Mouse (Mus musculus) urinary bladder, postnatal 4 days (tissue): ENCODE results near the gene Ywhag.
A peak's percentile ranks its signal among the peaks of the same experiment; 100 is the strongest.

Experiments
- DNase-seq, 2 experiments: peaks; one replicate each; pipeline ENCODE4 v3.0.0; 2021 to 2022; ENCODE audit warnings: low spot score in 2 of 2

Gene Ywhag

DNA sequence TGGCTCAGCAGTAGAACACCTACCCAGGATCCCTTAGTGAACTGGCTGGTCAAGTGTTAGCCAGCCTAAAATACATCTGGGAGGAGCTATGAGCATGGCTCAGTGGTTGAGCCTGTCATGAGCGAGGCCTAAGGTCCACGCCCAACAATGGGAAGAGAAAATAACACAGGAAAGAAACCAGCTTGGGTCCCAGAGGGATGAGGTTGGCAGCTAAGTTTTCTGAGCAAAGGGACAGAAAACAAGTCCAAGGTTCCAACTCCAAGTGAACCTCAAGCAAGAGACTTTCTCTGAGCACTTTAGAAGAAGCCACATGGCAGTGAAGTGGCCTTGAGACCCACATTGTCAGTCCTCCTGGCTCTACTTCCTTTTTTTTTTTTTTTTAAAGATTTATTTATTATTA, 17.2 kb upstream of the Ywhag start:
- DNase-seq, result no peak

DNA sequence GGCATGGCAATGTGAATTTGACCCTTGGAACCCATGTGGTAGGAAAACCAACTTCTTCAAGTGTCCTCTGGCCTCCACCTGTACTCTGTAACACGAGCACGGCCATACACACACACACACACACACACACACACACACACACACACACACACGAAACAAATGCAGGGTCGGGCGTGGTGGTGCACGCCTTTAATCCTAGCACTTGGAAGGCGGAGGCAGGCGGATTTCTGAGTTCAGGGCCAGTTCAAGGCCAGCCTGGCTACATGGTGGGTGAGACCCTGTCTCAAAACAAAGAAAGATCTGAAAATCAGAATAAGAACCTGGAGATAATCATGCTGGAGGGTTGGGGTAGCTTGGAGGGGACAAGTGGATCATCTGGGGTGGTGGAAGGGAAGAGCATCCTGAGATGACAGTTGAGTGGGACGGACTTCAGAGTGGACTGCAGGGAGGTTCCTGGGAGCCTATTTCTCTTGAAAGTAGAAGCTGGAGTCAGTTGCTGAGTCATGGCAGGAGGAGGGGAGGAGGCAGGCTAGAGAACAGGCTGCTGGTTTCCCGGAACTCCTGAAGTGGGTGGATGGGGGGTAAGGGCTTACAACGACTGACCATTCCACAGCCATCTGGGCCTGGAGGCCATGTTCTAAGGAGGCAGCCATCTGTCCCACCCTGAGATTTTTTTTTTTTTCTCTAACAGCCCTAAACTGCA, 16.4 kb upstream of the Ywhag start:
- DNase-seq, result no peak

DNA sequence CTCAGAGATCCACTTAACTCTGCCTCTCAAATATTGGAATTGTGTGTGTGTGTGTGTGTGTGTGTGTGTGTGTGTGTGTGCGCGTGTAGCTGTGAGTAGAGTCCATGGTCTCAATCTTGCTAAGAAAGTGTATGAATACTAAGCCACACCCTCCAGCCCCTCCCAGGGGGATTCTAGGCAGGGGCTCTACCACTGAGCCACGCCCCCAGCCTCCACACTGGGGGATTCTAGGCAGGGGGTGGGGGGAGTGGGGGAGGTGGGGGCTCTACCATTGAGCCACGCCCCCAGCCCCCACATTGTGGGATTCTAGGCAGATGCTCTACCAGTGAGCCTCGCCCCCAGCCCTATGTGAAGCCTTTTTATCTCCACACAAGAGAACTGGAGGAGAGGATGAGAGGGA, 12.2 kb upstream of the Ywhag start:
- DNase-seq, result no peak

DNA sequence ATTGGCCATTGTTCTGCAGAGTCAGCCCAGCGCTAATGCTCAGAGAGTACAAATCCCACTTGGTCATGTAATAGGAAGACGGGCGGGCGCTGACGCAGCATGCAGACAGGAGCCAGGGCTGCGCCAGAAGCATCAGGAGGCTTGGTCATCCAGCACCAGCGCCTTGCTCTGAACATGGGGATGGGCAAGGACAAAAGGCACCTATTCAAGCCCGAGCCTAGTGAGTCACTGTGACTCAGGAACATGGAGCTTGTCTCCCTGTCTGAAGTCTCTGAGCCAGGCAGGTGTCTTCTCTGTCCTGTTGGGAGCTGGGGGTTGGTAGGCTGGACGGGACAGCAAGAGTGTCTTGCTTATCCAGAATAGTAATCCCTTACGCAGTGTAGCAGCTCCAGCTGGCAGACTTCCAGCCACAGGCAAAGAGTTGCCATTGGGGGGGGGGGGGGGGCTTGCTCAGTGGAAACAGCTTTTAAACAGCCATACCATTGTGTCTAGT, 11.5 kb upstream of the Ywhag start:
- no peak for DNase-seq

DNA sequence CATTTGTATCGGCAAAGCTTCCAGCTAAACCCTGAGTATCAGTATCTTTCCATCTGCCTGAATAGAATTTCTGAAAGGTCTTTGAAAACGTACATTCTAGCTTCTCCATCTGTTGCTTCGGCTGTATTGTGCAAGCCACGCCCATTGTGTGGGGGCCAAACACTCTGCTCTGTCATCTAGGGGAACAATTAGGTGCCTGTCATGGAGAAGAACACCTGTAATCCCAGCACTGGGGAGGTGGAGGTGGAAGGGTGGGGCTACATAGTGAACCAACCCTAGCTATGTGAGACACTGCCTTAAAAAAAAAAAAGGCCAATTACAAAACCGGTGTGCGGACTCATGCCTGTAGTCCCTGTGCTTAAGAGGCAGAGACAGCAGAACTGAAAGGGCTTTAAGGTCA, 8.3 kb upstream of the Ywhag start:
- no peak for DNase-seq

DNA sequence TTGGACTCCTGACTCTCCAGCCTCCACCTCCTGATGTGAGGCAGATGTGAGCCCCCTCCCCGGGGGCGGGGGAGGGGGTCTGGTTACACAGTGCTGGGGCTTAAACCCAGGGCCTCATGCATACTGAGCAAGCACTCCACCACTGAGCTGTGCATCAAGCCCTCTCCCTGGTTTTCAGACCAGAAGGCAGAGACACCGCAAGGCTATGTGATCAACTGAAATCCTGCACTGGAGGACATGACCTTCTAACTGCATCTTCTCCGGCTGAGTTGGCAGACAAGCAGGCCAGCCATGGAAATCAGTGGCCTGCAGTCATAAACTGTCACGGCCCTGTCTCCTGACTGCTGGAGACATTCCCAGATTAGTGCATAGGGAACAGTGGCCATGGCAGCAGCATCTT, 6.2 kb upstream of the Ywhag start:
- DNase-seq, result no peak

DNA sequence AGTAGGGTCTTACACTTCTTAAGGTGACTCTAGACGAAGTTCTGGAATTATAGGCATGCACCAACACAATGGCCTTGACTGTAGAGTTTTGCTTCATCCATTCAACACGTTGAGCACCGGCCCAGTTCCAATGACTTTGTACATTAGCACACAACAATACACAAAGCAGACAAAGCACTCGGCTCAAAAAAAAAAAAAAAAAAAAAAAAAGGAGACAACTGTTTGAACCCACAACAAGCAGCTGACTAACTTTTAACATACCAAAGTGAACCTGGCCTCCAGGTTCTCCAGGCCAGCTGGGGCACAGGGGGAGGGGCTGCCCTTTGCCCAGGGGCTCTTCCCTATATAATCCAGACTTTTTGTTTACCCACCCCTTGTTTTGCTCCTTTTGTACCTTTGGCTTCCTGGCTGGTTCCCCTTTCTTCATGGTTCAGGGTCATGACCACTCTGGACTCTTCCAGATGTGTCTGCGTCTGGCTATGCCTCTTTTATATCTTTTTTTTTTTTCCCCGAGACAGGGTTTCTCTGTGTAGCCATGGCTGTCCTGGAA, 1.3 kb upstream of the Ywhag start:
- no peak for DNase-seq

DNA sequence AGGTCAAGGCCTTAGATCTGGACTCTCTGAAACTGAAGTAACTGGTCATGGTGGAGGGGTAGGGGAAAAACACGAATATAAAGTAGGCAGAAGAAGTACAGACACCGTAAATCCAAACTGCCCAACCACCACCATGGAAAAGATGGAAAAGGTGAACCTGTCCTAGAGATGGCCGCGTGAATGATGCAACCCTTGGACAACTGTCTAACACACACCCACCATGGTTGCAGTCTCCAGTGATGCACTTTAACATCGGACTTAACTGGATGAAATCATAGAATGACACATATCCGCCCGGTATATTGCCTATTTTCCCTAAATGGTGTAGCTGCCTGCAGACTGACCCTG, 734 bp upstream of the Ywhag start:
- no peak for DNase-seq

DNA sequence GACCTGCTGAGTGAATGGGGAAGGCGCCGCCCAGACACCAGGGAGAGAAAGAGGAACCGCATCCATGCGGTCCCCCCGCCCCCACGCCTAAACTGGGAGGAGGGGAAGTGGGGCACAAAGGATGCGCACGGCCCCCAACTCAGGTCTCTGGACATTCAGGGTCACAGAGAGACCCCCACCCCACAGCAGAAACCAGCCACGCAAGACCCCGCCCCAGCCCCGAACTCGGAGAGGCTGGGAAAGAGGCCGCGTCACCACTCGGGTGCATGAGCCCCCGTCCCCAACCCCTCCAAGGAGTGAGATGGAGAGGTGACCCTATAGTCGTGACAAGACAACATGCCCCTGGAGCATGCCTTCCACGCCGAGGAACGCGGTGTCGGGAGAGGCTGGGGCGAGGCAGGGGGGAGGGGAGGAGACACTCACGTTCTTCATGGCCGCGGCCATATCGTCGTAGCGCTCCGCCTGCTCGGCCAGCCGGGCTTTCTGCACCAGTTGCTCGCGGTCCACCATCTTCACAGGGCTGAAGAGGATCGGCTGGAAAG, 445 bp downstream of the Ywhag start:
- DNase-seq, result peak; percentile 55 to 73

DNA sequence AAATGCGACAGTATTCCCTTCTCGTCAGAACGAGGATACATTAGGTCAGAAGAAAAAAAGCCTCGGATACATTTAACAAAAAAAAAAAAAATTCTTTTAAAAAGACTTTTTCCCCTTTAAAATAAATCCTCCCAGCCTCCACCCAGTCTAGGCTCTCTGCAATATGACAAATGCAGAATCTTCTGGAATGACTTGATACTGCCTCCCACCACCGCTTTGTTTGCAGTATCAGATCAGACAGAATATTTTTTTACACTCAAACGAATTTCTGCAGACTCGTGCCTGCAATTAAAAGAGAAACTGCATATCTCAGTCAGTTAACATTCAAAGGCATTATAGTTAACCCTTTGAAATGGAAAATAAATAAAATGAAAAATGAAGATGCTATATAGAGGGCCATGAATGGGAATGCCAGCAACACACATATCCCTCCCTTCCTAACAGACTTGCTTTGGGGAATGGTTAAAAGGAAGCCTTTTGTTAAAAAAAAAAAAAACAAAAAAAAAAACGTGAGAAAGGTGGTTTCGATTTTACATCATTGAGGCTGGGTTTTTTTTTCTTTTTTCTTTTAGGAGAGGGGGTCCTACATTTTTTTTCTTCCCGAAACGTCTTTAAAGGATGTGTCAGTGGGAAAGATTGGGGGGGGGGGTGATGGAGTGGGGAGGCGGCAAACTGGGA, 1.1 kb downstream of the Ywhag start:
- DNase-seq, result no peak

DNA sequence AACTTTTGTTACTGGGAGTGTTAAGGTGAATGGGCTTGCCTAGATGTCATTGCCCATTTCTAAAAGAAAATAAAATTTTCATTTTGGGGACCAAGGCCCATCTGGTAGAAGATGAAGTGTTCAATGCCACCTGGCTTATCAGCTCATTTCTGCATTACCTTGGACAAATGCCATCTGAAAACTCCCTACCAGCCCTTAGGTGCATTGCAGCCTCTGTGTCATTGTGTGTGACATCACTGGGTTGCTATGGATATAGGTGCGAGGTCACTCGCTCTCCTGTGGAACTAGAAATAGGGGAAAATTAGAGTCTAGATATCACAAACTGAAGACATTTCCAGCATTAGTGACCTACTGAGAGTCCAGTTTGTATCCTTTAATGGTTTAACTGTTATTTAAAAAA, 2.1 kb downstream of the Ywhag start:
- DNase-seq, result no peak

DNA sequence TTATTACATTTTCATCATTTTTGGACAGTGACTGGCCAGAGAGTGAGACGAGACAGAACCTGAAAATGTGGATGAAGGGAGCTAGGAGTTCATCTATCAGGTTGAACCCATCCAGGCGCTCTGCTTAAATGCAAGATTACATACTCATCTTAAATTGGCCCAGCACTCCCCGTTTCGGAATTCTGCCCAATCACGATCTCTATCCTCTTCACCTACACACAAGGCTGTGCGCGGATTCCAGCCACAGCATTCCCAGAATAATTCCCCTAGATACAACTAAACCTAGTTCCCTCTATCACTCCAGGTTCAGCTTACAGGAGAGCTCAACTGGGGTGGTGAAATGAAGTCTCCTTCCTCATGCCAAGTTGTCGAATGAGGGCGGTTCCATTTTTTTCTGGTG, 2.9 kb downstream of the Ywhag start:
- DNase-seq, result no peak

DNA sequence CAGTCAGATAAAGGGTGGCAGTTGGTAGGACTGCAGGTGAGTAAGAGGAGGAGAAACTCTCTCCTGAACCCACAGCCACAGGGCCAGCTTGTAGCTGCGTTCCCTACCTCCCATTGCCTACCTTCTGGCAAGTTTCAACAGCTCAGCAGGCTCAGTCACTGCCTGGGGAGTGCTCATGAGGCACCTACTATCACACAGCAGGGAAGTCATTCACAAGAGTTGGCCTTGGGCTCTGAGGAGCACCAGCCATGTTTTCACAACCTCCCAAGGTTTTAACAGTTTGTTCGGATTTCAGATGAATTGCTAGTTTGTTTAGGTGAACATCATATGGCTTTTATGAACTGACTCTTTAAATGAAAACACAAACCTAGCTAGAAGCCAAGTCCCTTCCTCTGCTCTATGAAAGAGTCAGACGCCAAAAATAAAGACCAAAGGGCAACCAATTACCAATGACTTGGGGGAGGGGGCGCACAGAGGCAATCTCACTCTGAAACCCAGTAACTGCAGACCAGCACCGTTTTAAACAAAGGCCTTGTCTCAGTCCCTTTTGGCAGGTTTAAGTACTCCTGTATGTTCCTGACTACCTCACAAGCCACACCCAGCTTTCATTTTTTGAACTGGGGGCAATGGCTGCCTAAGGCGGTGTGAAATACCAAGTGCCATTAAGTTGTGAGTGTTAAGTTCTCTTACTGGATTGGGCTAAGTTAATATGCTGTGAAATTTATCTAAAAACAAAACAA, 4.6 kb downstream of the Ywhag start:
- no peak for DNase-seq

DNA sequence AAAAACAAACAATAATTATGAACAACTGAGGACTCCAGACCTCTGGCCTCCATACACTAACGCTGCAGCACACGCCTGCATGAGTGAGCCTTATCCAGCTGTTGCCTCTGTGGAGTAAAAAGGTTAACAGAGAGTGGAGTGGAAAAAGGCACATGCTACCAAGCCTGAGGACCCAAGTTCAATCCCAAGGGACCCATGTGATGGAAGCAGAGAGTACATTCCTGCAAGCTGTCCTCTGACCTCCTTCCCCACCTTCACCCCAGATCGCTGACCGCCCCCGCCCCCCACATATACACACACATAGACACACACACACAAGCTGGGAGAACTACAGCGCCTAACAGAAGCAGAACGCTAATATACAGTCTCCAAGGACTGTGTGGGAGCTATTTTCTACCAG, 10.5 kb downstream of the Ywhag start:
- no peak for DNase-seq

DNA sequence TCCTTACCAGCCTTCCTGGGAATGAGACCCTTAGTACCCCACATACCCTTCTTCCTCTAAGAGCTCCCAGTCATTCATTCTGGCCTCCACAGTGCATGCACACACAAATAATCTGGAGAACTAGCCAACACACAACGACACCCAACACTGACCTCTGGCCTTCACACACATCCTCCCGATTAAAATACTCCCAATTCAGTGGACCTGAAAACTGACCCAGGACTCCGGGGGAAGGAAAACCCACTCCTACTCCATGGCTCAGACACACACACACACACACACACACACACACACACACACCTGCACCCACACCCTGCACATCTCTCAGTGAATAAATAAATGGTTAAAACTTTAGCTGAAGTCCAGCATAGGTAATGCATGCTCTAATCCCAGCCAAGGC, 14.5 kb downstream of the Ywhag start:
- DNase-seq, result no peak

DNA sequence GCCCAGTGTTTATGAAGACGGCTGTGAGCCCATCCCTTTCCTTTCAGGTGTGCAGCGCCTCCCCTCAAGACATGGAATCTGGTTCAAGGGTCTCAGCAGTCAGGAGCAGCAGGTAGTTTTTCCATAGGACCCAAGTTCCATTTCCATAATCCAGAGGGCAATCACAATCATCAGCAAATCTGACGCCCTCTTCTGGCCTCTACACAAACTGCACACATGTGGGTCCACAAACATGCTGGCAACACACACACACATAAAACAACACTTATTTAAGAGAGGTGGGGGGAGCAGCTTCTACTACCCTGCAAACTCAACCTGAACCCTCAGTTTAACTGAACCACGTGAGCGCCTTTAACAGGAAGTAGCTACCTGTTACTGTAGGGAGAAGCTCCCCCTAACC, 15.8 kb downstream of the Ywhag start:
- DNase-seq, result no peak

DNA sequence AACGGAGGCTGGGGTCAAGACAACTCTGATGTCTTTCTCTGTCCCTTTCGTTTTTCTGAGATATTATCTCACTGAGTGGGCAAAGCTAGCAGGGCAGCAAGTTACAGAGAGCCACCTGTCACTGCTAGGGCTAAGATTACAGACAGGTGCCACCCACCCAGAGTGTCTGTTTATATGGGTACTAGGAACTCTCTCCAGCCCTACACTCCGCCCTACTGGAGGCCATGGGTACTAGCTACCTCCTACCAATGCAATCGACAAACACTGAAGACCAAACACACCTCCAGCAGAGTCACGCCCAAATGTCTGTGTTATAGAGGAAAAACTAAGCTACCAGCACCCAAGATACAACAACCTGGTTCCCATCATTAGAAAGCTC, 16.4 kb downstream of the Ywhag start:
- no peak for DNase-seq

DNA sequence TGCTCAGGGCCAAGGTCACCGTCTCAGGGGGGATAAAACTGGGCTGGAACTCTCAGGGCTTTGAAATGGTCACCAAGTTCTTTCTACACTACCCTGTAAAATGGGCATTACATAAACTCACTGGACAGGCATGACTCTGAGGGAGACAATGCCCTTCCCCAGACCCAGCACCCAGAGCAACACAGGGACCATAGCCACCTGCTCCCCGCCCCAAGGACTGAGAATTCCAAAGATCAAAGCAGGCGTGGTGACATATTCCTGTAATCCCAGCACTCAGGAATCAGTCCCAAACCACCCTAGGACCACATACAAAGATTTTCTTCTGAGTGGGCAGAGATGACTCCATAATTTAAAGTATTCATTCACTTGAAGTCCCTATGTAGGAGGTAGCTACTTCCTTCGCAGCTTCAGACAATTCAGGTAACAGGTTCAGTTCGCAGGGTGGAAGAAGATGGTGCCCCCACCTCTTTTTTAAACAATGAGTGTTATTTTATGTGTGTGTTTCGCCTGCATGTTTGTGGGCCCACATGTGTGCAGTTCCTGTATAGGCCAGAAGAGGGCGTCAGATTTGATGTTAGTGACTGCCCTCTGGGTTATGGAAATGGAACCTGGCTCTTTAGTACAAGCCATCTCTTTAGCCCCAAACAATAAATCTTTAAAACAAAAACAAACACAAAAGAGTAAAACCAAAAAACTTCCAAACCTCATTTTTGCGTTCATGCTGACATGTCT, 16.9 kb downstream of the Ywhag start:
- DNase-seq, result no peak

DNA sequence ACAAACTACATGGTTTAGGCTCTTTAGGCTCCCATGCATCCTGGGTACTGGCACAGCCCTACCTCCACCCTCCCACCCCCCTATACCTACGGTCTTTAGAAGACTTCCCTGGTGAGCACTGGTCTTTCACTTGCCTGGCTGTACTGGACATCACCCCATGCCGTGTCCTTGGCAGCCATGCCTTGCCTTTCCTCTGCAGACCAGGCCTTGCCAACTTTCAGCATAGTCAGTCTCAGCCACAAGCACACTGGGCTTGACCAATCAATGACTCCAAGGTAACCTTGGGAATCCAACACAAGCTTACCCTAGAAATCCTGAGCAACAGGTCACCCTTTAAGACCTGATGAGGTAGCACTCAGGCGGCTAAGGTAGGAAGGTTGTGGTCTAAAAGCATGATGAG, 17.8 kb downstream of the Ywhag start:
- DNase-seq, result no peak

DNA sequence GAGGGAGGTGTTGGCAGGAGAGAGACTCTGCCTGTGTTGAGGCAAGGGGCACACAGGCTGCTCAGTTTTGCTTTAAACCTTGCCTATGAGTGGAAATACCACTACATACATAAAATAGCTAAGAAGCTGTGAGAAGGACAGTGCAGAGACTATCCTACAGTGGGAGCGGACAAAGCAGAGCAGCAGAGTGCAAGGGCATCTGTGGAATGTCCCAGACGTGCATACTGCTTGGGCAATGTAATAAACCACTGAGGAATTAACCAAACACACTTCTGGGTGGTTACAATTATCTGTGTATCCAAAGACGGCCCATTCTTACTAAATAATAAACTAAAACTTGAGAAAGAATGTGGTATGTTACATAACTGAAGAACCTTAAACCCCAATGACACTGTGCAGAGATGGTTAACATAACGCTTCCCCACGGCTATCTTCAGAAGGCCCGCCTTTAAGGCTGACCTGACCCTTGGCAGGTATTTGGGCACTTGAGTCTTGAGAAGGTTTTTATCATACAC, 18.3 kb downstream of the Ywhag start:
- no peak for DNase-seq

DNA sequence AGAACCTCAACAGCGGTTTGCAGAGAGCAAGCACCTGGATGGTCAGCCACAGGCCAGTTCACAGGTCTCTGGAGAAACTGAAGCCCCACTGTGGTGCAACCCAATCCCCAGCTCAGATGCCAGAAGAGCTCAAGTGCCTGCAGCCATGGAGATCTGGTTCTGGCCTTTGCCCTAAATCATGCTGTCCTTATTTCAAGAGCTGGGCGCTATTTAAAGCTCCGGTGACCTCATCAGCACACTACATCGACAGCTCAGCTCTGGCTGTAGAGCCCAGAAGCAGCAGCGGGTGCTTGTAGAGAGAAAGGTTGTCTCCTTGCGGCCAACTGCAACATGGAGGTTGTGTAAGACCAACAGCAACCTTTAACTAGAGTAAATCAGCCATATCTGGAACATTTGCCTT, 20.3 kb downstream of the Ywhag start:
- no peak for DNase-seq

DNA sequence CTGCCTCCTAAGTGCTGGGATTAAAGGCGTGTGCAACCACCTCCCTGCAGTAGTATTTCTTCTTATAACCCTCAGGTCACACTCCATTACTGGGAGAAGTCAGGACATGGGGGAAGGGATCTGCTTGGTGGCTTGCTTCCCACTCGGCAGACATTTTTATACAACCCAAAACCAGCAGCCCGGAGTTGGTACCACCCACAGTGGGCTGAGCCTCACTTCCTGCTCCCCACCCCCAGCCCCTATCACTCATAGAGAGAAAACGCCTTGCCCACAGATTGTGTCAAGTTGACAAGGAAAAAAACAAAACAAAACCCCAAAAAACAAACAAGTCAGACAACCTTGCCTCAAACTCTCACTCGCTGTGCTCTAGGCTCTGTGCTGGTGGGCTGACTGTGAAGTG, 21.2 kb downstream of the Ywhag start:
- no peak for DNase-seq
